Mouse (Mus musculus) midbrain, postnatal 0 days (tissue): ENCODE results near the gene Arrb1. TPM values are rescaled to one million over a fixed set of nuclear protein-coding genes. Genes with fewer than 3 reads are reported as not detected.

Source experiments
- ATAC-seq: fragments of 200-750 bp; cut with Nextera tagmentation; 2 replicates; pipeline ENCODE4 v1.8.0; 2017; ENCODE audit warnings: moderate number of reproducible peaks, mild to moderate bottlenecking, moderate TSS enrichment, moderate library complexity; ENCODE audit not compliant: low FRiP score
- DNase-seq: peaks from one replicate; pipeline ENCODE4 v3.0.0-alpha.2; 2015; ENCODE audit warnings: low spot score
- H3K27ac ChIP-seq: fragments of 300-500 bp; sonication (generic); 2 replicates; pipeline ENCODE4 v1.5.1; 2014; ENCODE audit warnings: low read depth, mild to moderate bottlenecking, low read length, mixed read lengths
- H3K27me3 ChIP-seq: fragments of 300-500 bp; sonication (generic); 2 replicates; pipeline ENCODE4 v1.6.1; 2014; ENCODE audit warnings: low read length, control low read depth, mixed read lengths; ENCODE audit not compliant: insufficient read depth
- H3K36me3 ChIP-seq: fragments of 300-500 bp; sonication (generic); 2 replicates; pipeline ENCODE4 v1.6.1; 2014; ENCODE audit warnings: low read length, control low read depth, mixed read lengths; ENCODE audit not compliant: insufficient read depth
- H3K4me1 ChIP-seq: fragments of 300-500 bp; sonication (generic); 2 replicates; pipeline ENCODE4 v1.6.1; 2014; ENCODE audit warnings: mild to moderate bottlenecking, control low read depth, antibody characterized with exemption, low read length, mixed read lengths; ENCODE audit not compliant: insufficient read depth
- H3K4me2 ChIP-seq: fragments of 300-500 bp; sonication (generic); 2 replicates; pipeline ENCODE4 v1.6.1; 2014; ENCODE audit warnings: low read depth, mild to moderate bottlenecking, low read length, mixed read lengths; ENCODE audit not compliant: poor library complexity, severe bottlenecking
- H3K4me3 ChIP-seq: fragments of 300-500 bp; sonication (generic); 2 replicates; pipeline ENCODE4 v1.5.1; 2014; ENCODE audit warnings: low read depth, mild to moderate bottlenecking, low read length, moderate library complexity
- H3K9ac ChIP-seq: fragments of 300-500 bp; sonication (generic); replicated peaks from 2 replicates; pipeline ENCODE4 v1.6.1; 2014; ENCODE audit warnings: mild to moderate bottlenecking, low read length, moderate library complexity, mixed read lengths; ENCODE audit not compliant: poor library complexity, severe bottlenecking
- H3K9me3 ChIP-seq: fragments of 300-500 bp; sonication (generic); 2 replicates; pipeline ENCODE4 v1.6.1; 2016; ENCODE audit warnings: low read length, control low read depth
- CTCF ChIP-seq: IDR thresholded peaks from 2 replicates; pipeline ENCODE4 v1.5.1; 2016; ENCODE audit warnings: antibody characterized with exemption, mild to moderate bottlenecking
- WGBS: fragments of 180-500 bp; shearing (Covaris S2); extraction: QIAGEN DNeasy Blood & Tissue Kit; methylation state at CpG from one replicate; pipeline ENCODE4 v1.1.7; 2014; 5-methylcytosine and 5-hydroxymethylcytosine counted together
- polyA plus RNA-seq: library from polyadenylated mRNA; unstranded; fragments of >200 nt; fragmentation: Nextera tagmentation; extraction: Ambion mirVana; gene quantifications from 2 replicates; pipeline ENCODE4 v1.2.1, GENCODE M21; 2015
- total RNA-seq: library from RNA; depleted of rRNA; stranded (reverse); fragments of >200 nt; gene quantifications from 2 replicates; pipeline ENCODE4 v1.2.3, GENCODE M21; 2014

Gene Arrb1
- total and polyA plus RNA-seq, 2 experiments from 2014 or later = 15.0 to 163 TPM

GRCm38 (mm10) chr7:99533600-99533999 lies 1.7 kb upstream of the Arrb1 start:
- H3K4me2 ChIP-seq = no peak overlapping the region
- DNase-seq = no peak
- H3K9ac ChIP-seq = no peak overlapping the region
- no peak for TF ChIP-seq CTCF
- ATAC-seq = no peak
- no peaks in the 10 kb centered on the region for H3K9me3 ChIP-seq
- no peaks in the 10 kb centered on the region for H3K27me3 ChIP-seq
- WGBS = 91% methylated on average over 7 of the region's 7 CpGs
- H3K4me1 ChIP-seq = peaks cover 22% of the 10 kb centered on the region
- H3K36me3 ChIP-seq = peaks cover 2% of the 10 kb centered on the region; the same call in 1 of the 2 replicates
- peak overlapping the region; percentile 18; the same call in 1 of the 2 replicates for H3K27ac ChIP-seq
- no peak overlapping the region for H3K4me3 ChIP-seq

GRCm38 (mm10) chr7:99534501-99534900 lies 765 bp upstream of the Arrb1 start:
- peak overlapping the region; percentile 86 for H3K4me2 ChIP-seq
- H3K27me3 ChIP-seq = no peaks in the 10 kb centered on the region
- no peak; the same call in 1 of the 2 replicates for ATAC-seq
- no peaks in the 10 kb centered on the region for H3K9me3 ChIP-seq
- no peak for DNase-seq
- H3K27ac ChIP-seq = peak overlapping the region; percentile 96
- TF ChIP-seq CTCF = no peak
- peaks cover 2% of the 10 kb centered on the region; the same call in 1 of the 2 replicates for H3K36me3 ChIP-seq
- H3K9ac ChIP-seq = peak overlapping the region; percentile 87
- 23% methylated on average over 5 of the region's 5 CpGs for WGBS
- peaks cover 31% of the 10 kb centered on the region for H3K4me1 ChIP-seq
- H3K4me3 ChIP-seq = peak overlapping the region; percentile 69

GRCm38 (mm10) chr7:99535741-99536501 lies 655 bp downstream of the Arrb1 start:
- no peaks in the 10 kb centered on the region for H3K9me3 ChIP-seq
- H3K27me3 ChIP-seq = no peaks in the 10 kb centered on the region
- WGBS = 4% methylated on average over 38 of the region's 46 CpGs
- no peak for TF ChIP-seq CTCF
- peak; percentile 42 for ATAC-seq
- peak overlapping the region; percentile 86 for H3K4me2 ChIP-seq
- DNase-seq = peak; percentile 55
- peaks cover 2% of the 10 kb centered on the region; the same call in 1 of the 2 replicates for H3K36me3 ChIP-seq
- peak overlapping the region; percentile 69 for H3K4me3 ChIP-seq
- peak overlapping the region; percentile 87 for H3K9ac ChIP-seq
- peak overlapping the region; percentile 96 for H3K27ac ChIP-seq
- H3K4me1 ChIP-seq = peaks cover 37% of the 10 kb centered on the region

- Histone ChIP-seq H3K27ac (peak overlapping the region; percentile 47; the same call in 1 of the 2 replicates), H3K4me3 (peak overlapping the region; percentile 69), H3K9ac (peak overlapping the region; percentile 87), H3K27me3 (no peaks in the 10 kb centered on the region), H3K36me3 (peaks cover 2% of the 10 kb centered on the region; the same call in 1 of the 2 replicates), H3K4me1 (peaks cover 37% of the 10 kb centered on the region), H3K9me3 (no peaks in the 10 kb centered on the region), H3K4me2 (peak overlapping the region; percentile 86)
- DNase-seq (no peak), ATAC-seq (no peak)
- TF ChIP-seq CTCF = no peak
- 34% methylated on average over 5 of the region's 5 CpGs for whole genome bisulfite sequencing
Observed at GRCm38 (mm10) chr7:99537183-99537756, 2.0 kb downstream of the Arrb1 start.

GRCm38 (mm10) chr7:99538421-99538820 lies 3.2 kb downstream of the Arrb1 start:
- H3K4me1 ChIP-seq = peaks cover 37% of the 10 kb centered on the region
- WGBS = 75% methylated on average over 4 of the region's 4 CpGs
- no peak overlapping the region; the same call in 1 of the 2 replicates for H3K9ac ChIP-seq
- H3K36me3 ChIP-seq = peaks cover 6% of the 10 kb centered on the region; the same call in 1 of the 2 replicates
- no peak overlapping the region for H3K27ac ChIP-seq
- peak overlapping the region; percentile 86 for H3K4me2 ChIP-seq
- ATAC-seq = no peak
- TF ChIP-seq CTCF = no peak
- H3K27me3 ChIP-seq = no peaks in the 10 kb centered on the region
- H3K9me3 ChIP-seq = no peaks in the 10 kb centered on the region
- peak overlapping the region; percentile 69; the same call in 1 of the 2 replicates for H3K4me3 ChIP-seq
- no peak for DNase-seq
